Mouse (Mus musculus) C2C12 (cell line): ENCODE results near the gene Tvp23a.

Experiments
- CEBPB ChIP-seq: IDR thresholded peaks from one replicate; pipeline ENCODE4 v1.6.1; 2011; ENCODE audit warnings: low read depth, mild to moderate bottlenecking, control low read depth, moderate library complexity
- CTCF ChIP-seq: IDR thresholded peaks from one replicate; pipeline ENCODE4 v1.5.1; 2011; ENCODE audit not compliant: control insufficient read depth, insufficient read depth, insufficient read length
- FOSL1 ChIP-seq: IDR thresholded peaks from one replicate; pipeline ENCODE4 v1.8.0; 2011; ENCODE audit warnings: mild to moderate bottlenecking, low read length; ENCODE audit not compliant: poor library complexity, insufficient read depth, severe bottlenecking
- MAX ChIP-seq: IDR thresholded peaks from one replicate; pipeline ENCODE4 v1.6.1; 2011; ENCODE audit warnings: mild to moderate bottlenecking, control low read depth
- MYOD1 ChIP-seq: IDR thresholded peaks from one replicate; pipeline ENCODE4 v1.6.1; 2011; ENCODE audit warnings: low read depth; ENCODE audit not compliant: control insufficient read depth, insufficient read length
- MYOG ChIP-seq: IDR thresholded peaks from one replicate; pipeline ENCODE4 v1.6.1; 2011; ENCODE audit not compliant: control insufficient read depth, insufficient read length; ENCODE audit errors: extremely low read depth
- USF1 ChIP-seq: IDR thresholded peaks from one replicate; pipeline ENCODE4 v1.6.1; 2011; ENCODE audit warnings: low read depth, mild to moderate bottlenecking, control low read depth, moderate library complexity

GRCm38 (mm10) chr16:10411764-10412746, 35.1 kb downstream of the Tvp23a start, which contains the start of gene Nubp1:
- TF ChIP-seq USF1, result no peak
- no peak for TF ChIP-seq CTCF
- TF ChIP-seq MYOG, result no peak
- peak; percentile 83 for TF ChIP-seq MAX
- TF ChIP-seq MYOD1, result no peak
- no peak for TF ChIP-seq CEBPB
- no peak for TF ChIP-seq FOSL1
